Mouse (Mus musculus) heart, adult 2 months (tissue): ENCODE data around the gene Dlx6. TPM values are rescaled to one million over a fixed set of nuclear protein-coding genes. Genes with fewer than 3 reads are reported as not detected.

Source experiments
- DNase-seq, 2 experiments: peaks; one replicate each; pipeline ENCODE4 v3.0.0; 2021
- H3K27ac ChIP-seq: fragments of 200-600 bp; 2 replicates; pipeline ENCODE4 v1.8.1; 2022
- H3K27me3 ChIP-seq: fragments of 200-500 bp; 2 replicates; pipeline ENCODE4 v1.6.1; 2012; ENCODE audit warnings: mild to moderate bottlenecking, low read length, inconsistent platforms, mixed read lengths; ENCODE audit not compliant: control insufficient read depth, insufficient read depth
- H3K36me3 ChIP-seq: fragments of 200-500 bp; 2 replicates; pipeline ENCODE4 v1.6.1; 2012; ENCODE audit warnings: low read length, inconsistent platforms; ENCODE audit not compliant: control insufficient read depth, insufficient read depth
- H3K4me1 ChIP-seq: fragments of 200-500 bp; 2 replicates; pipeline ENCODE4 v1.6.1; 2011; ENCODE audit warnings: low read length; ENCODE audit not compliant: control insufficient read depth, insufficient read depth
- H3K4me3 ChIP-seq: fragments of 200-600 bp; 2 replicates; pipeline ENCODE4 v1.8.1; 2022
- H3K79me2 ChIP-seq: fragments of 200-500 bp; replicated peaks from 2 replicates; pipeline ENCODE4 v1.6.1; 2012; ENCODE audit warnings: mild to moderate bottlenecking, inconsistent platforms, low read length, moderate library complexity, mixed read lengths; ENCODE audit not compliant: control insufficient read depth, insufficient read depth
- H3K9ac ChIP-seq: fragments of 200-500 bp; 2 replicates; pipeline ENCODE4 v1.6.1; 2012; ENCODE audit warnings: low read depth, mild to moderate bottlenecking, control low read depth, inconsistent platforms, low read length, mixed read lengths
- CTCF ChIP-seq: fragments of 200-600 bp; IDR thresholded peaks from 2 replicates; pipeline ENCODE4 v1.8.1; 2022; ENCODE audit warnings: antibody characterized with exemption, mild to moderate bottlenecking, moderate library complexity
- EP300 ChIP-seq: fragments of 200-500 bp; IDR thresholded peaks from 2 replicates; pipeline ENCODE4 v1.6.1; 2011; ENCODE audit warnings: low read depth, low read length, control low read depth; ENCODE audit not compliant: insufficient read depth
- POLR2A ChIP-seq: fragments of 200-500 bp; IDR thresholded peaks from 2 replicates; pipeline ENCODE4 v1.6.1; 2011; ENCODE audit warnings: mild to moderate bottlenecking, low read depth, low read length, control low read depth; ENCODE audit not compliant: insufficient read depth
- WGBS: fragments of 180-500 bp; shearing (Covaris S2); methylation state at CpG from one replicate; pipeline ENCODE4 v1.1.7; 2018; 5-methylcytosine and 5-hydroxymethylcytosine counted together
- intact Hi-C: fragments of 180-260 bp; cut with DNase I; formaldehyde crosslinking; loops from one replicate; pipeline ENCODE4 v1.15.1; 2025
- polyA plus RNA-seq: library from polyadenylated mRNA; depleted of rRNA; stranded (reverse); fragments of >200 nt; gene quantifications from 2 replicates; pipeline ENCODE4 v1.2.3, GENCODE M21; 2012
- total RNA-seq, 2 experiments: library from RNA; stranded (reverse); gene quantifications; 2 replicates each; pipeline ENCODE4 v1.2.3; 2021

The Dlx6 gene
- total and polyA plus RNA-seq, 3 experiments: not detected

DNA sequence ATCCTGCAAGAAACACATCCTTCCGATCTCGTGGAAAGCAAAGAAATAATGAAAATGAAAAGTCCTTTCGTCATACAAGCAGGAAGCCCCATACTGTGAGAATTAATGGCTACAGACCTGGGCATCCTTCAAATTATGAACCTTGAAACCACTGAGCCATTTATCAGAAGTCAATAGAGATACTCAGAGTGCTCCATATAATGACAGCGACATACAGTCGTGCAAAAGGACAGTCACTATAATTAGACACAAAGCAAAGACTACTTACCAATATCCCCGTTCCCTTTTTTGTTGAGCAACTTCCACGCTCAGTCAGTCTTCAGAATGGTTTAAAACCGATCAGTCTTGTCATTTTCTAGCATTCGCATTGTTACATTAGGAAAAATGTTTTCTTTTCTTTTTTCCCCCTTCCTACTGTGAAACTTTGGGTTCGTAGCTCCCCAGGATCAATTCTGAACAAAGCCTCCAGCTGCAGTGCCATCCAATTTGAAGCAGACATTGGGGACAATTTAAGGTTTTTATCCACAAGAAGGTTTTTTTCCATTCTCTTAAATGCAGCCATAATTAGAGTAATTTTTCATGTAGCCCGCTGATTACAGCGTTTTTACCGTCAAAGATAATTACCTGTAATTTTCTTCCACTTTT, 6.0 kb downstream of the Dlx6 start:
- Histone ChIP-seq H3K9ac (no peak overlapping the region), H3K36me3 (no peaks in the 10 kb centered on the region), H3K79me2 (no peaks in the 10 kb centered on the region), H3K4me3 (no peak overlapping the region), H3K27ac (no peak overlapping the region), H3K27me3 (peaks cover 24% of the 10 kb centered on the region), H3K4me1 (no peaks in the 10 kb centered on the region)
- intact Hi-C loops: no loop called here
- TF ChIP-seq EP300: no peak
- TF ChIP-seq POLR2A: no peak
- TF ChIP-seq CTCF: no peak
- DNase-seq: no peak
- WGBS: 13% methylated on average over 13 of the region's 13 CpGs

DNA sequence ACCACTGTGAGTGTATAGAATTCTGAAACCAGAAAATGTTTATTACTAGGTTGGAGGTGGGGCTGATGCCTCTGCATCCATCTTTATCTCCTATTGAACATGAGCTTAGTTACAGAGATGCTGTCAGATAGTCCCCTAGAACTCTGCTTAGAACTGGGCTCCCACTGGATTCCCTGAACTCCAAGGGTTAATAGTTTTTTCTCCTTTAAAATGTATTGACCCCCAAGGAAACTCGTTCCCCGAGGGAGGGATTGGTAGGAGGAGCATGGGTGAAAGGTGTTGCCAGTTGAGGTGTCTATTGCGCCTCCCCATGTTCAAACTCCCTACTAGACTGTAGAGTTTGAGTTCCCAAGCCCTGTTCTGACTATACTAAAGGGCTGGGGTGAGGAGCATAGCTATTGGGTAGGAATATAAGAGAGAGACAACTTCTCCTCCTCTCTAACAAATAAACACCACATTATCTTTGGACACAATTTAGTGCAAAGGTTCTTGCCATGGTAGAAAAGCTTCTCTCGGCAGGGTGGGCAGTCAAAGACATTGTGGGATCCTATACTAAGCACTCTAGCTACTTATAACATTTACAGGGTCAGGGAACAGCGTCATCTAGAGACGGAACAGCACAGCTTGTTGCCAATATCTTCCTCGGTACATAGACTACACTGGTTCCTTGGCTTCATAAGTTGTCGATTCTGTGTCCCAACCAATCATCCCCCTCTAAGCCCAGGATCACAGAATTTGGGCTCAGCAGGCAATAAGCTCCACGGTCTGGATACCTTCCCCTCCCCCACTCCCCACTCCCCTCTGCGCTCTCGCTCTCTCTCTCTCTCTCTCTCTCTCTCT, 7.0 kb downstream of the Dlx6 start:
- Histone ChIP-seq H3K27ac (no peak overlapping the region), H3K4me3 (no peak overlapping the region), H3K27me3 (peaks cover 23% of the 10 kb centered on the region), H3K79me2 (no peaks in the 10 kb centered on the region), H3K9ac (no peak overlapping the region), H3K36me3 (no peaks in the 10 kb centered on the region), H3K4me1 (no peaks in the 10 kb centered on the region)
- 3% methylated on average over 11 of the region's 11 CpGs for WGBS
- no peak for TF ChIP-seq CTCF
- no peak for TF ChIP-seq EP300
- intact Hi-C loops: no loop called here
- no peak for DNase-seq

DNA sequence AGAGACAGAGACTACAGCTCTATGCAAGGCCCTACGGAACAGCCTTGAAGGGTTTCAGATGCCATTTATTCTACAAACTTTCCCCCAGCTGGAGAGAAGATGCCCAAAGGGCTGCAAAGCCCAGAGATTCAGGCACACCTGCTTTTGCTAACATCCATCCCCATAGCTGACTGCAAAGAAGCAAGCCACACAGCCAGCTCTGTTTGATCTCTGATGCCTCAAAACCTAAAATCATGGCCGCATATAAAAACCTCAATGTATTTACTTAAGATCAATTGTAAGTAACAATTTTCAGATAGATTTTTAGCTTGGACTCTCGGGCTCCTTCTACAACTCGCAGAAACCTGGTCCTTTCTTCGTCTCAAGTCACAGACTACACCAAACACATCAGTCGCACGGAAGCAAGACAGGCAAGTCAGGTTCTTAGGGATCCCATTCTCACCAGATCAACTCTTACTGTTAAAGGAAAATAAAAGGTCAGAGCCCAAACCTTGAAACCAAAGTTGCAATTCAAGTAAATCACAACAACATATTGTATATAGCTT, 7.8 kb downstream of the Dlx6 start:
- intact Hi-C loops: no loop called here
- 9% methylated on average over 7 of the region's 7 CpGs for WGBS
- Histone ChIP-seq H3K27me3 (peaks cover 22% of the 10 kb centered on the region), H3K27ac (no peak overlapping the region), H3K36me3 (no peaks in the 10 kb centered on the region), H3K9ac (no peak overlapping the region), H3K4me1 (no peaks in the 10 kb centered on the region), H3K79me2 (no peaks in the 10 kb centered on the region), H3K4me3 (no peak overlapping the region)
- DNase-seq: no peak
- TF ChIP-seq EP300 (no peak), POLR2A (no peak), CTCF (no peak)

DNA sequence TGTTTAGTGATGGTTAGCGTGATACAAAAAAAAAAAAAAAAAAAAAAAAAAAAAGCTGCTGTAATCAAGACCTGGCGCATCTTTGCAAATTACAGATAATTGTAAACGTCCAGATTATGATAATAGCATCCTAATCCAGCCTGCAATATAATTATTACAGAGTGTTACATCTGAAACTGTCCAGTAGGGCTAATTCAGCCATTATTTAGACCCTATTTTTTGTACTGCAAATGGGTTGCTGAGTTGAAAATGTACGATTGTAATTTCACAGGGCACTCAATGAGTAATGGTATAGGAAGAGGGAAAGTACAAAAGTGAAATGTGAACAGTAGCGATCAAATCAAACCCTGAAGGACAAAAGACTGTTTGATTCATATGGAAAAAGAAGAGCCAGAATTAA, 8.6 kb downstream of the Dlx6 start:
- WGBS: 11% methylated on average over 5 of the region's 5 CpGs
- no peak for TF ChIP-seq POLR2A
- no peak for TF ChIP-seq CTCF
- no peak for TF ChIP-seq EP300
- DNase-seq: no peak
- H3K4me3 ChIP-seq: no peak overlapping the region
- intact Hi-C loops: no loop called here
- H3K9ac ChIP-seq: no peak overlapping the region
- H3K27ac ChIP-seq: no peak overlapping the region
- no peaks in the 10 kb centered on the region for H3K4me1 ChIP-seq
- H3K36me3 ChIP-seq: no peaks in the 10 kb centered on the region
- H3K79me2 ChIP-seq: no peaks in the 10 kb centered on the region
- peaks cover 24% of the 10 kb centered on the region for H3K27me3 ChIP-seq

DNA sequence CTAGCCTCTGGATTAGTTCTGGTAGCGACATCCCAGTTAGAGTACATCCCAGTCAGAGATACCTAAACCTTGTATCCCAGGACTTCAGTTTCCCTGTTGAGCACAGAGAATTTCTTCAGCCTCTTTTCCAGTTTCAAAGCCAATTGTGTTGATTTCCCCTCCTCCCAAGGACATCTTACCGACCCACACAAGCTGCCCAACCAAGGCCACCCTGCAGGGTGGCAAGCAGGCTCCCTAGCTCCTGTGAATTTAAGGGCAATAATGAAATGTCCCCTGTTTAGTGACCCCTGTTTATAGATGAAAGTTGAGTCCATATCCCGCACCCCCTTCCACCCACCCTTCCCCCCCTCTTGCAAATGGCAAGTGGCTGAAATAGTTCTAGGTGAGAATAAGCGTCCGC, 9.7 kb downstream of the Dlx6 start:
- intact Hi-C loops: no loop called here
- no peaks in the 10 kb centered on the region for H3K79me2 ChIP-seq
- no peak overlapping the region for H3K4me3 ChIP-seq
- TF ChIP-seq CTCF (no peak), EP300 (no peak), POLR2A (no peak)
- DNase-seq: no peak
- no peaks in the 10 kb centered on the region for H3K36me3 ChIP-seq
- no peak overlapping the region for H3K27ac ChIP-seq
- 15% methylated on average over 5 of the region's 5 CpGs for WGBS
- H3K27me3 ChIP-seq: peaks cover 23% of the 10 kb centered on the region
- no peak overlapping the region for H3K9ac ChIP-seq
- H3K4me1 ChIP-seq: no peaks in the 10 kb centered on the region

DNA sequence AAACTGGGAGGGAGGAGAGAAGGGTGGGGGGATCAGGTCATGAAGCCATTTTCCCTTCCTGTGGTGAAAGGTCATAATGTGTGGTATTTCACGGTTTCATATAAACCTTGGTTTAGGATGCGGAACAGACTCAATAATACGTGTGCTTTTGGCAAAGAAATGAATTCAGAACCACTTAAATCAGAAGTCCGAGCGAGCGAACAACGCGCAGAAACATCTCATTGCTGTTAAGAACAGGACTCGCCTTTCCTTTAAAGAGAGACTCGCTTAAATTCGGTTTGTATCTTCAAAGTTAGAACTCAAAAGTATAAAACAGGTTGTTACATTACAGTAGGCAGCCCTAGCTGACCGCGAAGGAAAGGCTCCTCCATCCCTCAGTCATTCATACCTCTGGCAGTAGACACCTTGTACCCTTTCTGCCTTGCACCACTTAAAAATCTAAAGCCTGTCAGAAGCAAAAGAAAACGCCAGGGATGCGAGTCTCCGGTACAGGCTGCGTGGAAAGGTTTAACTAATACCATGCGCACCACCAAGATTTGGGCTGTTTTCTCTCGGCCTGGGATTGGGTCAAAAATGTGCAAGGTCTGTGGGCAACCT, 10.4 kb downstream of the Dlx6 start:
- 4% methylated on average over 19 of the region's 19 CpGs for WGBS
- no peak for DNase-seq
- no peaks in the 10 kb centered on the region for H3K79me2 ChIP-seq
- H3K36me3 ChIP-seq: no peaks in the 10 kb centered on the region
- no peak overlapping the region for H3K4me3 ChIP-seq
- TF ChIP-seq EP300: no peak
- TF ChIP-seq POLR2A: no peak
- no peak for TF ChIP-seq CTCF
- intact Hi-C loops: no loop called here
- no peak overlapping the region for H3K9ac ChIP-seq
- H3K27ac ChIP-seq: no peak overlapping the region
- H3K4me1 ChIP-seq: no peaks in the 10 kb centered on the region
- H3K27me3 ChIP-seq: peaks cover 27% of the 10 kb centered on the region
